Mouse (Mus musculus): Measurements from ENCODE around the gene Fam229a. TPM values are rescaled to one million over a fixed set of nuclear protein-coding genes. Genes with fewer than 3 reads are reported as not detected.

Gene Fam229a
- polyA plus RNA-seq (2012; rRNA removed), result 0.70 and 0.81 TPM in 2 replicates

GRCm38 (mm10) chr4:129490972-129491880, at the start of gene Fam229a, which contains the start of gene Tssk3:
Fam229a (plus strand) TSS chr4:129491190.
Tssk3 (minus strand) TSS chr4:129491022.

GRCm38 (mm10) chr4:129461183-129461960, 29.6 kb upstream of the Fam229a start, which contains the start of gene Bsdc1:
Bsdc1 (plus strand) TSS chr4:129461581.

GRCm38 (mm10) chr4:129513086-129513767, 22.2 kb downstream of the Fam229a start, which contains the start of gene Marcksl1:
Marcksl1 (plus strand) TSS chr4:129513581.

Other genes with a start within 250 kb of the Fam229a start
- gene C77080, start 229.8 kb upstream of the Fam229a start, polyA plus RNA-seq (2012; rRNA removed), result 206 and 217 TPM in 2 replicates
- gene Sync, start 203.6 kb upstream of the Fam229a start, polyA plus RNA-seq (2012; rRNA removed), result 2.8 TPM in 2 replicates
- gene Rbbp4, start 155.8 kb upstream of the Fam229a start, polyA plus RNA-seq (2012; rRNA removed), result 12.2 and 13.3 TPM in 2 replicates
- 8.0 and 8.2 TPM in 2 replicates for gene Zbtb8os, start 155.5 kb upstream of the Fam229a start, polyA plus RNA-seq (2012; rRNA removed)
- gene Zbtb8a, start 113.1 kb upstream of the Fam229a start, polyA plus RNA-seq (2012; rRNA removed), result 9.0 and 13.0 TPM in 2 replicates
- gene Zbtb8b, start 50.3 kb upstream of the Fam229a start, polyA plus RNA-seq (2012; rRNA removed), result 0.03 TPM in 1 of 2 replicates, not detected in the other
- gene Bsdc1, start 29.6 kb upstream of the Fam229a start, polyA plus RNA-seq (2012; rRNA removed), result 24.2 and 28.5 TPM in 2 replicates
- not detected in 2 replicates for gene Tssk3, start 168 bp upstream of the Fam229a start, polyA plus RNA-seq (2012; rRNA removed)
- gene Marcksl1, start 22.4 kb downstream of the Fam229a start, polyA plus RNA-seq (2012; rRNA removed), result 19.3 and 20.7 TPM in 2 replicates
- 51.0 and 62.8 TPM in 2 replicates for gene Hdac1, start 51.5 kb downstream of the Fam229a start, polyA plus RNA-seq (2012; rRNA removed)
- gene Lck, start 82.5 kb downstream of the Fam229a start, polyA plus RNA-seq (2012; rRNA removed), result 5.1 and 7.0 TPM in 2 replicates
- gene Fam167b, start 87.4 kb downstream of the Fam229a start, polyA plus RNA-seq (2012; rRNA removed), result 0.91 and 1.0 TPM in 2 replicates
- gene Eif3i, start 109.5 kb downstream of the Fam229a start, polyA plus RNA-seq (2012; rRNA removed), result 261 and 280 TPM in 2 replicates
- 187 and 203 TPM in 2 replicates for gene Tmem234, start 109.5 kb downstream of the Fam229a start, polyA plus RNA-seq (2012; rRNA removed)
- gene Dcdc2b, start 123.1 kb downstream of the Fam229a start, polyA plus RNA-seq (2012; rRNA removed), result 2.2 and 4.3 TPM in 2 replicates
- 37.1 and 39.5 TPM in 2 replicates for gene Iqcc, start 127.9 kb downstream of the Fam229a start, polyA plus RNA-seq (2012; rRNA removed)
- gene Ccdc28b, start 132.8 kb downstream of the Fam229a start, polyA plus RNA-seq (2012; rRNA removed), result 20.8 and 22.4 TPM in 2 replicates
- gene Txlna, start 149.9 kb downstream of the Fam229a start, polyA plus RNA-seq (2012; rRNA removed), result 26.4 and 28.9 TPM in 2 replicates
- 17.3 and 18.7 TPM in 2 replicates for gene Kpna6, start 181.6 kb downstream of the Fam229a start, polyA plus RNA-seq (2012; rRNA removed)
- 26.1 and 31.8 TPM in 2 replicates for gene Tmem39b, start 205.6 kb downstream of the Fam229a start, polyA plus RNA-seq (2012; rRNA removed)

Data from colon, adult 2 months (tissue).